Mouse (Mus musculus) ES-CJ7 (cell line): ENCODE results near the gene Slf2.

ENCODE experiments used
- DNase-seq: peaks from one replicate; pipeline ENCODE4 v3.0.0; 2011; ENCODE audit warnings: low read depth, low spot score

Gene Slf2

DNA sequence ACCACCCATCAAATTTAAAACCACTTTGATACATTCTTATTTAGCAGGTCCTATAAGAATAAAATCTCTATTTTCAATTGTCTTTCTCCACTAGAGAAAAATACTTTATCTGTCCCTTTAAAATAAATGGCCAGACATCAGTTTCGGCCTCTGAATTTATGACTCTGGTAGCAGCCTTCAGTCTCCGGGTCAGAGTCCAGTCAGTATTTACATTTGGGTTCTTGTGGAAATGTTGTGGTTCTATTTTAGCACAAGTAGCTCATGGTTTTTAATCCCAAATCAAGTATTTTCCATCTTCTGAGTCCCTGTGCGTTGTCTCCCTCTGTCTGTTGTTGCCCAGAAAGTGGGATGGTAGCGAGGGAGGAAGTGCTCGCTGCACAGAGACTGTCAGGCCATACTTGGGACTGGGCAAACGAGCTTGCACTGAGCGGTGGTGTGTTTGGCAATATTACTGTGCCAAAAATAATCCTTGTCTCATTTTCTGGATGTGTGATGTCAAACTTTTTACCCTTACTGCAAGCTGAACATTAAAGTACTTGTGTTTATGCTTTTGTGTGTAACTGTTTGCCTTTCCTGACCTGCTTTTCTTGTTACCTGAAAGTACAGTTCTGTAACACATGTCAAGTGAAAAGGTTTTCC lies 51.6 kb downstream of the Slf2 start:
- DNase-seq, result no peak

DNA sequence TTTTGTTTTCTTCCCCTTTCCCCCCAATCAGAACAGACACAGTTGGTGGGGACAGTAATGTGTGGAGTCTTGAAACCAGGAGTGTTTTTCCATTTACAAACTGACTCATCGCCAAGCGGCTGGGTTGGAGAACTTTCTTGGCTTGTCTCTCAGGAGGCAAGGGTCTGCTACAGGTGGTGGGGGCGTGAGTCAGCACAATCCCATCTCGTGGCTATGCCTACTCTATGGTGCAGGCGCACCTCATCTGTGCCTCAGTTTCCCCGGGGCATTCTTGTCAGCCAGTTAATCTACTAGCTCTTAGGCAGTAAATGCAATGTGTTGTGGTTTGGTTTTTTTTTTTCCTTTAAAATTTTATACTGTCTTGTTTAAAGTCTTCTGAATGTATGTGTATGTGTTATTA lies 52.4 kb downstream of the Slf2 start:
- DNase-seq, result no peak

- DNase-seq, result no peak
Measured at GRCm38 (mm10) chr19:44984420-44984819, 53.5 kb downstream of the Slf2 start.

GRCm38 (mm10) chr19:44985159-44985988 lies 54.4 kb downstream of the Slf2 start:
- DNase-seq, result no peak

- no peak for DNase-seq
Measured at GRCm38 (mm10) chr19:44987004-44987403, 56.1 kb downstream of the Slf2 start.

GRCm38 (mm10) chr19:44987851-44988250 lies 56.9 kb downstream of the Slf2 start:
- no peak for DNase-seq

DNA sequence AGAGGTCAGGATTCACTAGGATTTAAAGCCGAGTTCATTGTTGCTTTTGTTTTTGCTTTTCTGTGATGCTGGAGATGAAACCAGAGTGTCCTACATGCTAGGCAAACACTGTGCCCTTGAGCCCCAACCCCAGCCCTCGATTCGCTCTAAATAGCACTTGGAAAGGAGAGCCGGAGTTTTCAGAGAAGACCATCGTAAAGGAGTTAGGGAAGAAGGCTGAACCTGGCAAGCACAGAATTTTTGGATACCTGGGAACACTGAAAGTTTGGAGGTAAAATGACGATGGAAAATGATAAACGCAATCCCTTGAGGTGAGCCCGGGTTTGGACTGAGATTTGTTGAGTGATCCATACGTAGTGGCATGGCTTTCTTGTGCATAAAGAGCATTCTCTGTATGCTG lies 57.4 kb downstream of the Slf2 start:
- DNase-seq, result no peak

- peak; percentile 57 for DNase-seq
Measured at GRCm38 (mm10) chr19:44988831-44989566, 58.0 kb downstream of the Slf2 start, which contains the start of gene Sema4g. Gene Sema4g, plus strand, starts transcription at chr19:44989101.

- no peak for DNase-seq
Measured at GRCm38 (mm10) chr19:44989567-44990495, 58.9 kb downstream of the Slf2 start.

GRCm38 (mm10) chr19:44991031-44991430 lies 60.1 kb downstream of the Slf2 start:
- DNase-seq, result no peak

- DNase-seq, result peak; percentile 36
Measured at GRCm38 (mm10) chr19:44992246-44992645, 61.3 kb downstream of the Slf2 start.

- no peak for DNase-seq
Measured at GRCm38 (mm10) chr19:44992712-44993111, 61.8 kb downstream of the Slf2 start.

DNA sequence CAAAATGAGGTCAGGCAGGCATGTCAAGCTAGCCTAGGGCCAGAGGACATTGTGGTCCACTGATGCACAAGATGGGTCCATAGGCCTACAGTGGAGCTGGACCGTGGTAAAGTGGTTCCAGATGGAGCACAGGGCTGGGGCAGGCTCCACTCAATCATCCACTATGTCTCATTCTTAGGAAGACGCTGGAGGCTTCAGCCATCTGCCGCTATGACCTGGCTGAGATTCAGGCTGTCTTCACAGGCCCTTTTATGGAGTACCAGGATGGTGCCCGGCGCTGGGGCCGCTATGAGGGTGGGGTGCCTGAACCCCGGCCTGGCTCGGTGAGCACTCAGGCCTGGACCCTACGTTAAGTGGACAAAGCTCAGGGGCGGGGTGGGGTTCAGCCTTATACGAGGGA lies 66.8 kb downstream of the Slf2 start:
- no peak for DNase-seq

DNA sequence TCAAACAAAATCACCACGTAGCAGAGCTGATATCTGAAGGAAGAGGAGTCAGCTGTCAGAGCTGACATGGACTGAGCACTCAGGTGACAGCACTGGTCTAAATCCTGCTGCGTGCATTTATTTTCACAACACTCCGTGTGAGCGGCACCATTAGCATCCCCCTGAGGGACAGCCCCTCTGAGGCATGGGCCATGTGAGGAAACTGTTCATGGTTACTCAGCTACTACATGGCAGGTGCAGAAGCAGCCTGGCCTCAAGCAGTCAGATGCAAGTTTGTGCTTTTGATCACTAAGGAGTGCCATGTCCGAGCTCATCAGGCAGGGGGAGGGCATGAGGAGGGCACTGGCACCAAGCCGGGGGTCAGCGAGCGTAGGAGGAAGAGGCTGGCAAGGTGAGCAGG lies 68.7 kb downstream of the Slf2 start:
- no peak for DNase-seq

DNA sequence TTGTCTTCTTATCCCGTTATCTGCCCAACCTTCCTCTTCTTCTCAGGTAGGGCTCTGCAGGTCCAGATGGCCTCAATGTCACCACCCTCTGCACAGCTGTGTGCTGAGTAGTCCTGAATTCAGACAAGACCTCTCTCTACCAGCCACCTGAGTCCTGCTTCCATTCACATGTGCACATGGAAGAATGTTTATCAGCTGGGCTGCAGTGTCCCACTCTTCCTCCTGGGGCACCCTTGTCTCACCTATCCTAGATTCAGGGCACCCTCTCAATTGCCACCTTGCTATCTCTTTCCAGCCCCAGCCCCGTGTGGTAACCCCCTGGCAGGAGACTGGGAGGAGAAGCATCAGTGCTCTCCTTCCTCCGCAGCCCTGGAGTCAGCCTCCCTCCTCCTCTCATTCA lies 71.3 kb downstream of the Slf2 start:
- DNase-seq, result no peak

- no peak for DNase-seq
Measured at GRCm38 (mm10) chr19:45003740-45004516, 73.0 kb downstream of the Slf2 start.

DNA sequence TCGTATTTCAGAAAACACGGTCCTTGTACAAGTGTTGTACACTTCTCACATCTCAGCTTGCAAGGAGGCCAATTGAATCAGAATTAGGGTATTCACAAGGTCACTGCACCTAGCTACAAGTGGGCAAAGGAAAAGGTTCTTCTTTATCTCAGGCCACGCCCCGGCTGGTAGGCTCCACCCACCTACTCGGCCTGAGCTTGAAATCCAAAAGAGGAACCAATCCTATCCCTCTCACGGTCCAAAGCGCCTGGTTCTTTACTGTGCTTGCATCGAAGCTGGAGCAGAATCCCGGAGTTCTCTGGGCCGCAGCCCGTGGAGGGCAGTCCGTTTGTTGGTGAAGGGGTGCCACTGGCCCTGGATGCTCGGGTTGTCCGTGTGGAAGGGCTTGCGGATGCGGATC lies 74.5 kb downstream of the Slf2 start, which contains the start of gene Twnk:
TSS of gene Twnk (plus strand) at position 220 of the 400 bp plus-strand sequence.
- peak; percentile 78 for DNase-seq

DNA sequence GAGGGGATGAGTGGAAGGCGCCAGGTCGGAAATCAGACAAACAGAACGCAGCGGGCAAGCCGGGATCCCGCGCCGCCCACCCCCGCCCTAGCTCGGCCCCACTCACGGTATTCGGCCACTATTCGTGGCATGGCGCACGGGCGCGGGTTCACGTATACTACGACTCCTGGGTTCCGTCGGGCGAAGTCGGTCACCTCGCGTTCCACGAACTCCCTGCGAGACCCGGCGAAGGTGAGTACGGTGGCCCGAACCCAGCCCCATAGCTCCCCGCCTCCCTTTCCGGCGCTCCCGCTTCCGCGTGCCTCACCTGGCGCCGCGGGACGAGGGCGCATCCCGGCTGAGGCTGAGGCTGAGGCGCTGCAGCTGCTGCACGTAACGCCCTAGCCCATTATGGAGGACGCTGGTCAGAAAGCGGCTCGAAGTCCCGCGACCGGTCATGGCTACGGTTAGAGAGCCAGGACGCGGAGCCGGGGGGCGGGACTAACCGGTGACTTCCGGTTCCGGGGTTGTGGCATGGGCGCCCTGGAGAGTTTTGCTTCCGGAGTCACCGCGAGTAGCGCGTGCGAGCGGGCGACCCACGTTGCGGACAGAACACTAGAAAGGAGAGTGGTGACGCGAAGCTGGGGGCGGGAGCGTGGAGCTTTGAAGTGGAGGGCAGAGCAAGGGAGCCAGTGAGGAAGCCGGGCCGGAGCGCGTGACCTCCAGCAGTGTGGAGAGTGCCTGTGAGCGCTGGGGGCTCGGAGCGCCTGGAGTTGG lies 75.2 kb downstream of the Slf2 start, which contains the start of gene Mrpl43:
TSS of gene Mrpl43 (minus strand) at position 486 of the 756 bp plus-strand sequence.
- peak; percentile 93 for DNase-seq

- DNase-seq, result no peak
Measured at GRCm38 (mm10) chr19:45007021-45007420, 76.1 kb downstream of the Slf2 start.
